Mouse (Mus musculus) C2C12 (cell line): Measurements from ENCODE around the gene Atp8a2.

Experiments
- CTCF ChIP-seq: IDR thresholded peaks from one replicate; pipeline ENCODE4 v1.5.1; 2011; ENCODE audit not compliant: control insufficient read depth, insufficient read depth, insufficient read length
- MYOG ChIP-seq: IDR thresholded peaks from one replicate; pipeline ENCODE4 v1.6.1; 2011; ENCODE audit not compliant: control insufficient read depth, insufficient read length; ENCODE audit errors: extremely low read depth

GRCm38 (mm10) chr14:59686229-59686628 is 510.8 kb downstream of the Atp8a2 start:
- no peak for TF ChIP-seq MYOG
- no peak for TF ChIP-seq CTCF
